Mouse (Mus musculus) liver, postnatal 0 days (tissue): ENCODE results near the gene Slco1c1.

Source experiments
- CTCF ChIP-seq: sonication (generic); IDR thresholded peaks from 2 replicates; pipeline ENCODE4 v1.5.1; 2016; ENCODE audit warnings: antibody characterized with exemption, low read depth
- EP300 ChIP-seq: IDR thresholded peaks from 2 replicates; pipeline ENCODE4 v1.6.1; 2016; ENCODE audit warnings: antibody characterized with exemption, low read depth, mild to moderate bottlenecking

DNA sequence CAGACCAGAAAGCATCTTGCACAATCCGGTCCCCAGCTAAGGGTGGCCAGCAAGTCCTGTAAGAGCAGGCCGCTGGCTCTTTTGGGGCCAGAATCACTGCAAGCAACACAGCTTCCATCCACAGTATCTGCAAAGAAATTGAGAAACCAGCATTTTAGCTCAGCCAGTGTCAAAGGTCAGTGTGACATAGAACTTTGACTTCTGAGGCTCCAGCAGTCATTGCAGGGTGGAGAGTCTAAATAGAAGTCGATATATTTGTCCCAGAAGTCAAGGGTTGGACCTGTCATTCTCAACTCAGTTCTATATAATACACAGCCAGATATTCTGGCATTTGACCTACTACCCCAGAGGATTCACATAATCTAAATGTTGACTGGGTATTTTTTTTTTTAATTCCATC, 91.2 kb downstream of the Slco1c1 start:
- TF ChIP-seq CTCF: no peak
- peak; percentile 75 for TF ChIP-seq EP300
